Mouse (Mus musculus) C2C12 (cell line): ENCODE measurements around the gene H2-DMa. TPM values are rescaled to one million over a fixed set of nuclear protein-coding genes. Genes with fewer than 3 reads are reported as not detected.
"Not testable (repeated sequence)": the region's sequence is repeated elsewhere in the genome, so short reads cannot be mapped to it uniquely, and the experiment has no call there.

Source experiments
- H3K27me3 ChIP-seq: one replicate; pipeline ENCODE4 v1.6.1; 2011; ENCODE audit not compliant: control insufficient read depth, insufficient read depth, insufficient read length
- H3K36me3 ChIP-seq: one replicate; pipeline ENCODE4 v1.6.1; 2011; ENCODE audit not compliant: control insufficient read depth, insufficient read depth
- H3K4me3 ChIP-seq: one replicate; pipeline ENCODE4 v1.5.1; 2011; ENCODE audit warnings: mild to moderate bottlenecking, control low read depth; ENCODE audit not compliant: poor library complexity, insufficient read depth, severe bottlenecking
- H3K79me2 ChIP-seq: one replicate; pipeline ENCODE4 v1.6.1; 2011; ENCODE audit not compliant: control insufficient read depth, insufficient read depth
- H3K79me3 ChIP-seq: one replicate; pipeline ENCODE4 v1.6.1; 2011; ENCODE audit warnings: low read depth, control low read depth
- H3ac ChIP-seq: one replicate; pipeline ENCODE3; 2011; ENCODE audit warnings: low read depth; ENCODE audit not compliant: control insufficient read depth, insufficient read length
- CEBPB ChIP-seq: IDR thresholded peaks from one replicate; pipeline ENCODE4 v1.6.1; 2011; ENCODE audit warnings: low read depth, mild to moderate bottlenecking, control low read depth, moderate library complexity
- CTCF ChIP-seq: IDR thresholded peaks from one replicate; pipeline ENCODE4 v1.5.1; 2011; ENCODE audit not compliant: control insufficient read depth, insufficient read depth, insufficient read length
- FOSL1 ChIP-seq: IDR thresholded peaks from one replicate; pipeline ENCODE4 v1.8.0; 2011; ENCODE audit warnings: mild to moderate bottlenecking, low read length; ENCODE audit not compliant: poor library complexity, insufficient read depth, severe bottlenecking
- MAX ChIP-seq: IDR thresholded peaks from one replicate; pipeline ENCODE4 v1.6.1; 2011; ENCODE audit warnings: mild to moderate bottlenecking, control low read depth
- MYOD1 ChIP-seq: IDR thresholded peaks from one replicate; pipeline ENCODE4 v1.6.1; 2011; ENCODE audit warnings: low read depth; ENCODE audit not compliant: control insufficient read depth, insufficient read length
- MYOG ChIP-seq: IDR thresholded peaks from one replicate; pipeline ENCODE4 v1.6.1; 2011; ENCODE audit not compliant: control insufficient read depth, insufficient read length; ENCODE audit errors: extremely low read depth
- USF1 ChIP-seq: IDR thresholded peaks from one replicate; pipeline ENCODE4 v1.6.1; 2011; ENCODE audit warnings: low read depth, mild to moderate bottlenecking, control low read depth, moderate library complexity
- polyA plus RNA-seq: library from polyadenylated mRNA; unstranded; fragments of >200 nt; fragmentation: generic; extraction: Trizol; gene quantifications from one replicate; pipeline ENCODE4 v1.2.1, GENCODE M21; 2012; ENCODE audit warnings: missing spikeins

The H2-DMa gene
- polyA plus RNA-seq, 1 experiment = 5.2 TPM

DNA sequence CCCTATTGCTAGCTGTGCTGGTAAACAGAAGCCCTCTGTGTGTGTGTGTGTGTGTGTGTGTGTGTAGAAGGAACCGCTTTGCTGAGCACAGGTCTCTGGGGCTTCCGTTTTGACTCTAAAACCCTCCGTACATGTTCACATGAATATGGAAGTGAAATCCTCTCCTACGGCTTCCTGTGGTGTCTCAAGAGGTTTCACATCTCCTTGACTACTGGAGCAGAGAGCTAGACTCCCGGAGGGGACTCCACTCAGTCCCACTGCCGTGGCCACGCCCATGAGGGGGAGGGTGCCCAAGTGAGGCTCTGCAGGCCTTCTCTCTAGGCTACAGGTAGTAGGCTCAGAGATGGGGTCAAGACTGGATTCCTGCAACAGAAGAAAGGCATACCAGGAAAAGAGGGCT, 23.7 kb downstream of the H2-DMa start, which contains the start of gene H2-DMb2:
TSS of gene H2-DMb2 (plus strand) at position 275 of the 400 bp plus-strand sequence.
- no peak for TF ChIP-seq FOSL1
- no peak for TF ChIP-seq CTCF
- TF ChIP-seq MYOD1 = no peak
- TF ChIP-seq MAX = no peak
- no peak for TF ChIP-seq USF1
- TF ChIP-seq MYOG = no peak
- TF ChIP-seq CEBPB = no peak
- H3K27me3 ChIP-seq = peaks cover 50% of the 10 kb centered on the region
- no peaks in the 10 kb centered on the region for H3K79me2 ChIP-seq
- H3K79me3 ChIP-seq = no peaks in the 10 kb centered on the region
- no peak within 1 kb of the TSS for H3K4me3 ChIP-seq
- H3K36me3 ChIP-seq = no peaks in the 10 kb centered on the region
- H3ac ChIP-seq = no peak within 1 kb of the TSS

DNA sequence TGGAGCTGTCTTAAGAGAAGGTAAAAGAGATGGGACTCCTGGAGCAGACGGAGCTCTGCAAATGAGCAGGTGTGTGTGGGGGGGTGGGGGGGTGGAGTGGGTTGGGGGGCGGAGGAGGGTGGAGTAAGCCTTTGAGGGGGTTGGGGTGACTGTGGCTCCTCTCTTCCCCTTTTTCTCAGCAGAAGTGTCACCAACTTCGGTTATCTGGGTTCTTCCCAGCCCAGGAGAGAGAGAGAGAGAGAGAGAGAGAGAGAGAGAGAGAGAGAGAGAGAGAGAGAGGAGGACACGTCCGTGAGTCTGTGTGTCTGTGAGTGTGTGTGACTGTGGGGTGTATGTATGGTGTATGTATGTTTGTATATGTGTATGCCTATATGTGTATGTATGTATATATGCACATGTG, 24.1 kb downstream of the H2-DMa start:
- H3K27me3 ChIP-seq = peaks cover 50% of the 10 kb centered on the region
- TF ChIP-seq CTCF = no peak
- no peak for TF ChIP-seq MYOG
- no peak for TF ChIP-seq CEBPB
- TF ChIP-seq USF1 = no peak
- no peak for TF ChIP-seq MAX
- TF ChIP-seq FOSL1 = no peak
- no peak for TF ChIP-seq MYOD1

GRCm38 (mm10) chr17:34144221-34144620, 24.9 kb downstream of the H2-DMa start:
- H3K36me3 ChIP-seq, H3K79me3 ChIP-seq, H3K79me2 ChIP-seq, H3ac ChIP-seq, H3K4me3 ChIP-seq: not testable (repeated sequence)
- peaks cover 47% of the 10 kb centered on the region for H3K27me3 ChIP-seq

More for the DNA sequence above, 24.1 kb downstream of the H2-DMa start:
- no peak overlapping the region for H3ac ChIP-seq
- no peaks in the 10 kb centered on the region for H3K79me3 ChIP-seq
- no peaks in the 10 kb centered on the region for H3K36me3 ChIP-seq
- H3K79me2 ChIP-seq = no peaks in the 10 kb centered on the region
- no peak overlapping the region for H3K4me3 ChIP-seq

- H3ac ChIP-seq = no peak overlapping the region
- no peaks in the 10 kb centered on the region for H3K36me3 ChIP-seq
- H3K27me3 ChIP-seq = peaks cover 47% of the 10 kb centered on the region
- TF ChIP-seq MYOG (no peak), CTCF (no peak), USF1 (no peak), FOSL1 (no peak), MAX (no peak), CEBPB (no peak), MYOD1 (no peak)
- H3K4me3 ChIP-seq = no peak overlapping the region
- H3K79me3 ChIP-seq = no peaks in the 10 kb centered on the region
- H3K79me2 ChIP-seq = no peaks in the 10 kb centered on the region
Measured at GRCm38 (mm10) chr17:34144960-34145371, 25.6 kb downstream of the H2-DMa start.

DNA sequence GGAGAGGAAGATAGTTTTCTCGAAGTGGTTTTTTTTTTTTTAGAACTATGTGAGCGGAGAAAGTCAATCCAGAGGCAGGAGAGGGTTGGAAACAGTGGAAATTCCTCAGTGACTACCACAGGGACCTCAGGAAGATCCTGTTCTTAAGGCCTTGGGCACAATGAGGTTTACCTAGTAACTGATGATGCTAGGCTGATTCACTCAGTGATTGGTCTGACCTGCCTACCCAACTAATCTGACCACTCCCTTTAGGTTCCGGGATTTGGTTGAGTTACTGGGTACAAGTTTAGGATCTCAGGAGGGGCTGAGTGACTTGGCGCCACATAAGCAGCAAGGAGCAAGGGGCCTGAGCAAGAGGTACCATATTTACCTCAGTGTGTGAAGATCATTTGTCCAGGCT, 33.6 kb downstream of the H2-DMa start, which contains the start of gene H2-DMb1:
TSS of gene H2-DMb1 (plus strand) at position 150 of the 400 bp plus-strand sequence.
- no peaks in the 10 kb centered on the region for H3K79me3 ChIP-seq
- peaks cover 7% of the 10 kb centered on the region for H3K27me3 ChIP-seq
- no peak within 1 kb of the TSS for H3K4me3 ChIP-seq
- H3ac ChIP-seq = no peak within 1 kb of the TSS
- H3K79me2 ChIP-seq = no peaks in the 10 kb centered on the region
- no peak for TF ChIP-seq USF1
- no peak for TF ChIP-seq CTCF
- no peak for TF ChIP-seq MYOG
- TF ChIP-seq MAX = no peak
- no peak for TF ChIP-seq FOSL1
- TF ChIP-seq MYOD1 = no peak
- TF ChIP-seq CEBPB = no peak
- no peaks in the 10 kb centered on the region for H3K36me3 ChIP-seq

DNA sequence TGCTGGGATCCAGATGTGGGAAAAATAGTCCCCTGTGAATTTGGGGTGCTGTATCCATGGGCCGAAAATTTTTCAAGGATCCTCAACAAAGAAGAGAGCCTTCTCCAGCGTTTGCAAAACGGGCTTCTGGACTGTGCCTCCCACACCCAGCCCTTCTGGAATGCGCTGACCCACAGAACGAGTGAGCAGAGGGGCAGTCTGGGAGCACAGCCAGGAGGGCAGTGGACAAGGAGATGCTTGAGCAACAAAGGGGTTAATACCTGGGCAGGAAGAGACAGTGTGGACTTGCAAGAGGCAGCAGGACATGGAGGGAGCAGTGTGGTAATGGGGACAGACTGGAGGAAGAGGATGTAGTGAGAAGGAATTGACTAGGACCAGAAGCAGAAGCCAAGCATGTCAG, 36.2 kb downstream of the H2-DMa start:
- Histone ChIP-seq H3K4me3 (no peak overlapping the region), H3K27me3 (peaks cover 11% of the 10 kb centered on the region), H3K36me3 (no peaks in the 10 kb centered on the region), H3ac (no peak overlapping the region), H3K79me2 (no peaks in the 10 kb centered on the region), H3K79me3 (no peaks in the 10 kb centered on the region)
- TF ChIP-seq MYOG (no peak), USF1 (no peak), MYOD1 (no peak), MAX (no peak), CTCF (no peak), CEBPB (no peak), FOSL1 (no peak)
